Mouse (Mus musculus): ENCODE results near the gene Slc28a1. TPM values are rescaled to one million over a fixed set of nuclear protein-coding genes. Genes with fewer than 3 reads are reported as not detected.

Slc28a1 gene
- 0.09 and 0.17 TPM in 2 replicates for polyA plus RNA-seq (2016; fragmentation: Nextera tagmentation; extraction: Ambion mirVana)

DNA sequence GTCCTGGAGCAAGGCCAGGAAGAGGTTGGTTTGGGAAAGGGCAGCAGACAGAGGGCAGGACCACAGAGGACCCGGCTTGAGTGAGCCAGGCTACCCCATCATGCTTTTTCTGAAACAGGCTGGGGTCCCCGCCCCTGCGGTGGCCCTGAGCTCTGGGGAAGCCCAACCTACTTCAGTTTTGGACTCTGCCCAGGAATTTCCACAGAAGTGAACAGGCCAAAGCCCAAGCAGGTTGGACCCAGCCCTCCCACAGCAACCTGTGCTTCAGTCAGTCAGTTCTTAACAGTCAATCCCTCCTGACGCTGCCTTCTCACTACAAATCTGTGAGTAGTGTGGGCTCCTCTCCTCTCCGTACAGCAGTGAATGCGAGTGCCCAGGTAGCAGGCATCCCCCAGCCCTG lies at the start of gene Slc28a1:
Gene Slc28a1 (plus strand): TSS at position 245 of the 400 bp plus-strand sequence.
- Histone ChIP-seq H3K27ac (peak within 1 kb of the TSS; percentile 3), H3K27me3 (ENCODE audit: insufficient read depth, poor library complexity, severe bottlenecking) (peaks cover 16% of the 10 kb centered on the region), H3K4me1 (peaks cover 40% of the 10 kb centered on the region), H3K4me3 (no peak within 1 kb of the TSS), H3K36me3 (no peaks in the 10 kb centered on the region), H3K9me3 (no peaks in the 10 kb centered on the region)
- no peak for DNase-seq (ENCODE audit: low spot score)
- WGBS, result 73% methylated on average over 6 of the region's 6 CpGs

DNA sequence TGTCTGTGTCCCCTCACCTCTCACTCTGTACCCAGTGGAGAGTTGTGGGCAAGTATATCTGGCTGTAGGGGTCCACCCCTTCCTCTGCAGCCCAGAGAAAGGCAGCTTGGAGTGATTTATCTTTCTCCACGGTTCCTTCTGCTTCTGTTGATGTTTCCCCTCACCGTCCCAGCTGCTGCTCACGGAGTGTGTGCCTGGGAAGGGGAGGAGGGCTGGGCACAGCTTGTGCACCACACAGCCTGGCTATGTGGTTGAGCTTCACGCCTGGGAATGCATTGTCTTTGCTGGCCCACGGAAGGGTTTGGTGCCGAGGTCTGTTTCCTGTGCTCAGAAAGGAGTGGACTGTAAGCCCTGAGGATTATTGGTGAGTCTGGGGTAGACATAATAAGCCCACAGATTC lies 47.9 kb upstream of the Slc28a1 start:
- peaks cover 31% of the 10 kb centered on the region for H3K4me1 ChIP-seq
- no peaks in the 10 kb centered on the region for H3K9me3 ChIP-seq
- DNase-seq (ENCODE audit: low spot score), result no peak
- H3K36me3 ChIP-seq, result peaks cover 71% of the 10 kb centered on the region
- no peak overlapping the region for H3K4me3 ChIP-seq
- H3K27me3 ChIP-seq (ENCODE audit: insufficient read depth, poor library complexity, severe bottlenecking), result no peaks in the 10 kb centered on the region
- H3K27ac ChIP-seq, result peak overlapping the region; percentile 13
- 37% methylated on average over 6 of the region's 6 CpGs for WGBS

GRCm38 (mm10) chr7:81072463-81072862 lies 42.1 kb upstream of the Slc28a1 start:
- DNase-seq (ENCODE audit: low spot score), result no peak
- peak overlapping the region; percentile 69 for H3K27ac ChIP-seq
- H3K36me3 ChIP-seq, result peaks cover 82% of the 10 kb centered on the region
- H3K4me1 ChIP-seq, result peaks cover 52% of the 10 kb centered on the region
- H3K9me3 ChIP-seq, result no peaks in the 10 kb centered on the region
- no peaks in the 10 kb centered on the region for H3K27me3 ChIP-seq (ENCODE audit: insufficient read depth, poor library complexity, severe bottlenecking)
- H3K4me3 ChIP-seq, result no peak overlapping the region
- 46% methylated on average over 5 of the region's 5 CpGs for WGBS

GRCm38 (mm10) chr7:81073273-81073672 lies 41.3 kb upstream of the Slc28a1 start:
- H3K36me3 ChIP-seq, result peaks cover 82% of the 10 kb centered on the region
- H3K9me3 ChIP-seq, result no peaks in the 10 kb centered on the region
- peaks cover 60% of the 10 kb centered on the region for H3K4me1 ChIP-seq
- WGBS, result 83% methylated on average over 5 of the region's 5 CpGs
- DNase-seq (ENCODE audit: low spot score), result no peak
- H3K27ac ChIP-seq, result peak overlapping the region; percentile 69; the same call in 1 of the 2 replicates
- no peaks in the 10 kb centered on the region for H3K27me3 ChIP-seq (ENCODE audit: insufficient read depth, poor library complexity, severe bottlenecking)
- H3K4me3 ChIP-seq, result no peak overlapping the region

DNA sequence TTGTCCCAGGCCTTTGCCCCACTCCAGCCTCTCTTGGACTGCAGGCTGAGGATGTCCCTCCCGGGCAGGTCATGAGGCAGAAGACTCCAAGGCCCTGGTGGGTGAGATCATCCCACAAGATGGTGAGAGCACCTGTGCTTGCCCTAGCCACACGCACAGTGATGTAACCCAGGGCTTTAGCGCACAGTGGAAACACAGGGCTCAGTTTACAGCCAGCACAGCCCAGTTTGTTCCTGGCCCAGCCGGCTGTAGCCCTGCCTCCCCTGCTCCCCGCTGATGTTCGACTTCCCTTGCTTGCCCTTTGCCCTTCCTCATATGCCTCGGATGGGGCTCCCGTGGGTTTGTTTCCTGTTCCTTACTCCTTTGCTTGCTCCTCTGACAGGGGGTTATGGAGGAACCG lies 40.1 kb upstream of the Slc28a1 start:
- Histone ChIP-seq H3K9me3 (no peaks in the 10 kb centered on the region), H3K4me3 (no peak overlapping the region), H3K27ac (peak overlapping the region; percentile 91), H3K4me1 (peaks cover 70% of the 10 kb centered on the region), H3K27me3 (ENCODE audit: insufficient read depth, poor library complexity, severe bottlenecking) (no peaks in the 10 kb centered on the region), H3K36me3 (peaks cover 80% of the 10 kb centered on the region)
- DNase-seq (ENCODE audit: low spot score), result no peak
- WGBS, result 53% methylated on average over 9 of the region's 9 CpGs

DNA sequence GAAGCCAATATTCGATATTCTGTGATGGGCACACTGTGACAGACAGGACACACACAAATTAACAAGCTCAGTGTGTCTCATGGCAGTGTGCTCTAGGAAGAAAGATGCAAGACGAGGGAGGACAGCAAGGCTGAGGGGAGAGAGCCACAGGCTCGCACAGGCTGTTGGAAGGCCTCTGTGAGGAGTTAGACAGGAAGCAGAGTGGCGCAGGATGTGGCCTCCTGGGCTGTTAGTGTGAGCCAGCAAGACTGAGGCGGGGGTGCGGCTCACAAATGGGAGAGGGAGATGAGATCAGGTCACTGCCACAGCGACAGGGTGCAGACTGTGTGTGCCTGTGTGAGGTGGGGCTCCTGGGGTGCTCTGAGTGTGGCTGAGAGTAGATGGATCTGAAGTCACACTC lies 39.3 kb upstream of the Slc28a1 start:
- Histone ChIP-seq H3K4me3 (no peak overlapping the region), H3K27me3 (ENCODE audit: insufficient read depth, poor library complexity, severe bottlenecking) (no peaks in the 10 kb centered on the region), H3K27ac (peak overlapping the region; percentile 91), H3K9me3 (no peaks in the 10 kb centered on the region), H3K36me3 (peaks cover 82% of the 10 kb centered on the region), H3K4me1 (peaks cover 75% of the 10 kb centered on the region)
- DNase-seq (ENCODE audit: low spot score), result no peak
- 46% methylated on average over 7 of the region's 7 CpGs for WGBS

DNA sequence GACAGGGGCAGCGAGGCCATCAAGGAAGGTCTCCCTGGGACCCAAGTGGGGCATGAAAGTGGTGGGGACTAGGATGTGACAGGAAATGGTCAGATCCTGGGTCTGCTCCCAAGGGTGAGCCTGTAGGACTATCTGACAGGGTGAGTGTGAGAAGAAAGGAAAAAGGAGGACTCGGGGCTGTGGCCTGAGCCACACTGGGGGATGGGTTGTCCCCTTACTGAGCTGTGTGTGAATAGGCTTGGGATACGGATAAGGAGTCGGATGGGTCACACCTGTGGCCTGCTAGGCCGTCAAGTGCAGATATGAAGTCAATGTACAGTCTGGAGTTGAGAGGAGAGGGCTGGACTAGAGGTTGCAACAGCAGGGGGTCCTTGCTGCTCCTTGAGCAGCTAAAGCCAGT lies 38.9 kb upstream of the Slc28a1 start:
- H3K4me1 ChIP-seq, result peaks cover 80% of the 10 kb centered on the region
- DNase-seq (ENCODE audit: low spot score), result no peak
- H3K36me3 ChIP-seq, result peaks cover 83% of the 10 kb centered on the region
- peak overlapping the region; percentile 91 for H3K27ac ChIP-seq
- no peaks in the 10 kb centered on the region for H3K9me3 ChIP-seq
- no peak overlapping the region for H3K4me3 ChIP-seq
- WGBS, result 60% methylated on average over 5 of the region's 5 CpGs
- no peaks in the 10 kb centered on the region for H3K27me3 ChIP-seq (ENCODE audit: insufficient read depth, poor library complexity, severe bottlenecking)

- peaks cover 80% of the 10 kb centered on the region for H3K4me1 ChIP-seq
Measured at GRCm38 (mm10) chr7:81077009-81077408, 37.6 kb upstream of the Slc28a1 start.

DNA sequence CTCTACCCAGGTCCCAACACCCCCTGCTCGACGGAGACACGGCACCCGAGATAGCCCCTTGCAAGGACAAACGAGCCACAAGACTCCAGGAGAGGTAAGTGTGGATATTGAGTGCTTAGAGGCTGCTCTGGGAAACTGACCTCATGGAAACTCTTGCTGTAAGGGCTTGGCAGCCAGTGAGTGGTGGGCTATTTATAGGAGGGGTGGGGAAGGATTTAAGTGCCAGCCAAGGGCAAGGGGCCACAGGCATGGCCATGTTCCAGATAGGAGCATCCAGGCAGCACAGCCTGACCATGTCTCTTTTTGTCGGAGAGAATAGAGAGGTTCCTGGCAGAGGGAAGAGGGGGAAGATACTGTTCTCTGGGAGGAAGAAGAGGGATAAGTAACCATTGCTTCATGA lies 35.9 kb upstream of the Slc28a1 start:
- peaks cover 71% of the 10 kb centered on the region for H3K4me1 ChIP-seq
- peak; percentile 88 for DNase-seq (ENCODE audit: low spot score)
- WGBS, result 41% methylated on average over 6 of the region's 6 CpGs
- peak overlapping the region; percentile 16; the same call in 1 of the 2 replicates for H3K4me3 ChIP-seq
- H3K36me3 ChIP-seq, result peaks cover 67% of the 10 kb centered on the region
- H3K27me3 ChIP-seq (ENCODE audit: insufficient read depth, poor library complexity, severe bottlenecking), result no peaks in the 10 kb centered on the region
- no peaks in the 10 kb centered on the region for H3K9me3 ChIP-seq
- H3K27ac ChIP-seq, result peak overlapping the region; percentile 91

More at GRCm38 (mm10) chr7:81077009-81077408, 37.6 kb upstream of the Slc28a1 start:
- peak; percentile 90 for DNase-seq (ENCODE audit: low spot score)
- 43% methylated on average over 6 of the region's 6 CpGs for whole genome bisulfite sequencing
- peaks cover 73% of the 10 kb centered on the region for H3K36me3 ChIP-seq
- H3K9me3 ChIP-seq, result no peaks in the 10 kb centered on the region
- no peaks in the 10 kb centered on the region for H3K27me3 ChIP-seq (ENCODE audit: insufficient read depth, poor library complexity, severe bottlenecking)
- peak overlapping the region; percentile 91 for H3K27ac ChIP-seq
- H3K4me3 ChIP-seq, result peak overlapping the region; percentile 25

GRCm38 (mm10) chr7:81093420-81093965 lies 21.1 kb upstream of the Slc28a1 start:
- no peak overlapping the region for H3K4me3 ChIP-seq
- H3K27ac ChIP-seq, result peak overlapping the region; percentile 80
- no peaks in the 10 kb centered on the region for H3K9me3 ChIP-seq
- peaks cover 70% of the 10 kb centered on the region for H3K36me3 ChIP-seq
- DNase-seq (ENCODE audit: low spot score), result no peak
- H3K27me3 ChIP-seq (ENCODE audit: insufficient read depth, poor library complexity, severe bottlenecking), result no peaks in the 10 kb centered on the region
- 62% methylated on average over 18 of the region's 18 CpGs for WGBS
- H3K4me1 ChIP-seq, result peaks cover 23% of the 10 kb centered on the region

- WGBS, result 56% methylated on average over 6 of the region's 6 CpGs
- H3K4me1 ChIP-seq, result peaks cover 23% of the 10 kb centered on the region
- no peaks in the 10 kb centered on the region for H3K27me3 ChIP-seq (ENCODE audit: insufficient read depth, poor library complexity, severe bottlenecking)
- peak overlapping the region; percentile 80 for H3K27ac ChIP-seq
- no peak overlapping the region for H3K4me3 ChIP-seq
- H3K9me3 ChIP-seq, result no peaks in the 10 kb centered on the region
- DNase-seq (ENCODE audit: low spot score), result no peak
- peaks cover 74% of the 10 kb centered on the region for H3K36me3 ChIP-seq
Measured at GRCm38 (mm10) chr7:81094104-81094757, 20.4 kb upstream of the Slc28a1 start.

- Histone ChIP-seq H3K27me3 (ENCODE audit: insufficient read depth, poor library complexity, severe bottlenecking) (no peaks in the 10 kb centered on the region), H3K36me3 (peaks cover 90% of the 10 kb centered on the region)
- 83% methylated on average over 5 of the region's 5 CpGs for WGBS
Measured at GRCm38 (mm10) chr7:81100341-81100740, 14.3 kb upstream of the Slc28a1 start.

DNA sequence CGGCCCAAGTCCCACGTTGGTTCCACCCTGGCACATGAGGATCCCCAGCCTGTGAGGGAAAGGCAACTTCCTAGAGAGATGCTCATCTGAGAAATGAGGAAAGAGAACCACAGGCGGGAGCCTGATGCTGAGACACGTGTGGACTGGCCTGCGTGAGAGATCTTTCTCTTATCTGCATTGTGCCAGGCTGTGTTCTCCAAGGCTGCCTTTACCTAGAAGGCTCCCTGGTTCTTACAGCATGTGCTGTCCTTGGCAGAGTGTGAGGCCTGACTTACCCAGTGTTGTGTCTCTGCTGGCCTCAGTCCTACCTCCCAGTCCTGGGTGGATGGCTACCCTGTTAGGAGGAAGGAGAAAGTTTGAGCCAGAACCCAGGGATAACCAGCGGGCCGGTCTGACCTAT lies 11.7 kb upstream of the Slc28a1 start:
- no peaks in the 10 kb centered on the region for H3K9me3 ChIP-seq
- peaks cover 9% of the 10 kb centered on the region; the same call in 1 of the 2 replicates for H3K4me1 ChIP-seq
- H3K36me3 ChIP-seq, result peaks cover 73% of the 10 kb centered on the region
- no peak overlapping the region for H3K4me3 ChIP-seq
- DNase-seq (ENCODE audit: low spot score), result peak; percentile 68
- H3K27me3 ChIP-seq (ENCODE audit: insufficient read depth, poor library complexity, severe bottlenecking), result no peaks in the 10 kb centered on the region
- H3K27ac ChIP-seq, result no peak overlapping the region
- WGBS, result 89% methylated on average over 7 of the region's 7 CpGs

More at GRCm38 (mm10) chr7:81100341-81100740, 14.3 kb upstream of the Slc28a1 start:
- no peak overlapping the region for H3K27ac ChIP-seq
- H3K9me3 ChIP-seq, result no peaks in the 10 kb centered on the region
- peaks cover 9% of the 10 kb centered on the region; the same call in 1 of the 2 replicates for H3K4me1 ChIP-seq
- H3K4me3 ChIP-seq, result no peak overlapping the region
- DNase-seq (ENCODE audit: low spot score), result no peak

Data from heart, embryonic 10.5 days (tissue).